Mouse (Mus musculus) erythroid progenitor cell, adult 5-6 weeks (primary cell): ENCODE measurements around the gene Dcaf11. TPM values are rescaled to one million over a fixed set of nuclear protein-coding genes. Genes with fewer than 3 reads are reported as not detected.

Experiments
- ATAC-seq: replicated peaks from 2 replicates; pipeline ENCODE4 v1.8.0; 2016; ENCODE audit warnings: moderate number of reproducible peaks, mild to moderate bottlenecking, moderate TSS enrichment, inconsistent platforms; ENCODE audit not compliant: poor library complexity, low FRiP score, severe bottlenecking
- total RNA-seq, 2 experiments: library from RNA; stranded (forward) in 1 of 2; stranded (reverse) in 1 of 2; fragments of 150-400 nt in 1 of 2; fragments of 186-747, 209-891 nt in 1 of 2; gene quantifications; 2 replicates each; pipeline versions ENCODE4 v1.2.3 to v1.2.4; 2015 to 2017; ENCODE audit warnings: low replicate concordance in 2 of 2

Dcaf11 gene
- total RNA-seq (2015; ENCODE audit: low replicate concordance) (31.0 and 44.0 TPM in 2 replicates), total RNA-seq (2017; ENCODE audit: low replicate concordance) (20.2 and 39.3 TPM in 2 replicates)

DNA sequence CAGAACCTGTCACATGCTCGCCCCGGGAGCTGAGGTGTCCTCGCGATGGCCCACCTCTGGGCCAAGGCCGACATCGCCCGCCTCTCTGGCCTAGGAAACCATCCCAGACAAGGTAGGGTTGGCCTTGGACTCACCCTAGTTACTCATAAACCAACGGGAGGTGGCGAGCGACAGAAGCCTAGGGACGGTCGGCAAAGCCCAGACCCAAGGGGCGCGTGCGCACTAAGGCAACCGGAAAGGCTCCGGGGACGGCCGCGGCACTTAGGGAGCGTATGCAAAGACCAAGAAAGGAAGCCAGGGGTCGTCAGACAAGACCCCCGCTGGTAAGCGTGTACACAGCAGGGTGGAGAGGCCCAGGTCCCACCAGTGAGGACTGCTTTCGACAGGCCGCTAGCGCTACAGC lies at the start of gene Dcaf11:
TSS of gene Dcaf11 (plus strand) at position 208 of the 403 bp plus-strand sequence.
- peak; percentile 76 for ATAC-seq

DNA sequence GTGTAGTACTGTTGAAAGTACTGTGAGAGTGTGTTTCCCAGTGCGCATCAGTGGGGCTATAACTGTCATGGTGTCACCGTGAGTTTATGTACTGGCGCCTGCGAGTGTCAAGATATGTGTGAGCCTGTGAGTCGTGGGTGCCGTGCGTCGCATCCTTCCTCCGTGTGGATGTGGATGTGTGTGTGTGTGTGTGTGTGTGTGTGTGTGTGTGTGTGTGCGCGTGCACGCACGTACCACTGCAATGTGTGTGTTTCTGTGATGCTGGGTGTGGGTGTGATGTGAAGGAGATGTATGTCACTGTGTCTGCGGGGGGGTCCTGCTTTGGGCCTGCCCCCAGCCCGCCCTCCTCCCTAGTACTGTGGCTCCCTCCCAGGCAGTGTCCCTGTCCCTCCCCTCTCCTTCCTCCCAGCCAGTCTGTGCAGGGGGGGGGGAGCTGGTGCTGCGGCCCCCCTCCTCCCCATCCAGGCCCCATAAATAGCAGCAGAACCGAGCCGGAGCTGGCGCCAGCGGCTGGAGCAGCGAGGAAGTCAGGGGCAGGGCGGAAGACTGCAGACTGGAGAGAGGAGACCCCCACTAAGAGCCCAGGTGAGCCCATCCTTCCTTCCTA lies 49.6 kb upstream of the Dcaf11 start, which contains the start of gene Cpne6:
TSS of gene Cpne6 (plus strand) at position 321 of the 607 bp plus-strand sequence.
- no peak for ATAC-seq

DNA sequence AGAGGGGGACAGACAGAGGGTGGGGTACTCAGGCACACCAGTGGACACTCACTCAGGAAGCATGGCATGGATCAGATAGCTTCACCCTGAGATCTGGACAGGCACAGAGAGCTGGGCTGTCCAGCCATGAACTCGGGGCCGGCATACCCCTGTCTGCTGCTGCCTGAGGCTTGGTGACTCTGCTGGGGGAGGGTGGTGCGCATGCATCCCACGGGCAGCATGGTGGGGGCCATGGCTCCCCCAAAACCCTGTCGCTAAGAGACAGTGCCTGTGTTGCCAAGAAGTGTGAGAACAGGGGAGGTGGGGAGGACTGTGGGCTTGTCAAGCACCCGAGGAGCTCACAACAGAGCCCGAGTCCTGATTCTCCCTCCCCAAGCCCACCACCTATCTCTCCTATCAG lies 48.8 kb upstream of the Dcaf11 start:
- no peak for ATAC-seq

DNA sequence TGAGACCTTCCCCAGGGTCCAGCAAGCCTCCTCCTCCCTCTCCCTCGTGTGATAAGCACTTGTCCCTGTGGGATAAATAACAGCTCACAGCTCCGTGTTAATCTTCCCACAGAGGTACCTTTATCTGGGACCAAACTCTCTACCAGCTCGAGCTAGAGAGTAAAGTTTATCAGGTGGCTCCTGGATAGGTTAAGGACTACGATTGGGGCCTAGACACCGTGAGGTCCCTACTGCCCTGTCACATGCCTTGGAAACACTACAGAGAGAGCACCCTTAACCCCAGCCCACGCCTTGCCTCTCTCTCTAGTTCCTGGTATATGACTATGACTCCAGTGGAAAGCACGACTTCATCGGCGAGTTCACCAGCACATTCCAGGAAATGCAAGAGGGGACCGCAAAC lies 45.9 kb upstream of the Dcaf11 start:
- no peak for ATAC-seq

DNA sequence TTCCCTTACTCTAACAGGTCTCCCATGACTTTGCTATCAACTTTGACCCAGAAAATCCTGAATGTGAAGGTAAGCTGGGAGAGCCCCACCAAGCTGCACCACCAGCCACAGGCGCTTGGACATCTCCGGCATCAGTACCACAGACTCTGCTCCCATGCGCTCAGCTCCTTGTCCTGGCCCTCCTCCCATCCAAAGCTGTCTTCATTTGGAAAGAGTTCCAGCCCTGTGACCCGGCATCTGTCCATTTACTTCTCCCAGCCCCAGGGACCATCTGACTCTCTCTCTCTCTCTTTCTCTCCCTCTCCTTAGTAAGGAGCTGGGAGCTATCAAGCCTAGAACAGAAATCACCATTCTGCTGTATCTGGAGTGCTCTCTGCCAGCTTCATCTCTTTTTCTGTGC lies 44.0 kb upstream of the Dcaf11 start:
- ATAC-seq = no peak

DNA sequence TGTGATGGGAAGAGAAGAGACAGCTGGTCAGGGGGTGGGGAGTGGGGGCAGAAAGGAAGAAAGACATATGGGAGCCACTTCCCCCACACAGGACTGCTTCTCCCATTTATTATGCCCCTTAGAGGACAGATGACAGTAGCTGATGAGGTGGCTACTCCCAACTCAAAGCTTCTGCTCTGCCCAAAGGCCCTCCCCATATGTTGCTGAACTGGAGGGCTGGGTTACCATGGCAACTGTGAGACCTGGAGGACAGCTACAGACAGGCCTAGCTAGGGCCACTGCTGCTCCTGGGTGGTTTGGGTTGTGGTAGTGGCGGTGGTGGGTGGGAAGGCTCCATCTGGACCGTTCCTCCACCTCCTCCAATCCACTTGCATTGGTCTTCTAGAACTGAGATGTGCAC lies 40.9 kb upstream of the Dcaf11 start:
- no peak for ATAC-seq

DNA sequence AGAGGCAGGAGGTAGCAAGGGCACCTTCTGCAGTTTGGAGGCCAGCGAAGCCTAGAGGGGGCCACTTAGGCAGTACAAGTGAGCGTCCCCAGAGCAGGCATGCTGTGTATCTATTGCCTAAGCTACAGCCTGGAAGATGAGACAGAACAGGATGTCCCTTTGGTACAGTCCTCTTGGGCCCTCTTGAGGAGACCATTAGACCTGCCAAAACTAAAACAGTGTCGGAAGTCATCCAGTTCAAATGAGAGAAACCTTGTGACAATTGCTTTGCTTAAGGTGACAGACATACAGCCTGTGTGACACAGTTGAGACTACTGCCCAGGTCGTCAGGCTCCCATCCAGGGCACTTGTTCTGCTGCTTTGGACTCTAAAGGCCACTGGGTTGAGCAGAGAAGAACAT lies 40.2 kb upstream of the Dcaf11 start:
- ATAC-seq = no peak

DNA sequence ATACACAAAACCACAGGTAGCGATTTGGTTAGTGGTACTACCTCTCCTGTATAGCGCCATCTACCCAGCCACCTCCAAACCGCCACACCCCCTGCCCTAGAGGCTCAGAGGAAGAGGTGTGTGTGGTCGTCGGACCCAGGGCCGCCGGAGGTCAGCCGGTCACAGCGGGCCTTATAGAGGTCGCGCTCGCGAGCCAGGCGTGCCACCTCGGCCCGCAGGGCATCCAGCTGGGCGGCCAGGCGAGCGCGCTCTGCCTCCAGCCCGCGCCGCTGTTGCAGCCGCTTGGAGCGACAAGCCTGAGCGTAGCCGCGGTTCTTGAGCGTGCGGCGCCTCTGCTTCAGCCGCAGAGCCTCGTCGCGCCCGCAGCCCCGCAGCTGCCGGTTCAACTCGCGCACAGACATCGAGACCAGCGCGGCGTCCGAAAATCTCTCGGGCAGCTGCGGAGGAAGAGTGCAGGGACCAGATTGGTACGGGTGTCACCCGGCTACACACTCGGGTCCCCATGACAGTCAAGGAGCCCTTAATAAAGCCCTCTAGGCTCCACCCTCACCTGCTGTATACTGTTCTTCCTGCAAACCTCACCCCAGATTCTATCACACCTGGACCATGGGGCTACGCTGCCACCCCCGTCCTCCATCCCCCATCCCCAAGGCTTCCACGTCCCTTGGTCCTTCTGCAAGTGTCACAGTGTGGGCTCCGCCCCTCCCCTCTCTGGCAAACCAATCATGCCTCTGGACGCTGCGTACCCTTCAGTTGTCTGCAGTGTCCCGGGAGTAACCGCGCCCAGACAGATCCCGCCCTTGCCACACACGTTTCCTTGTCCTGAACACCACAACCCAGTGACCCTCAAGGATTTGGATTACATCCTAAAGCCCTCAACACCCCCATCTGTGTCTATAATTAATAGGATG lies 39.1 kb upstream of the Dcaf11 start:
- ATAC-seq = no peak

DNA sequence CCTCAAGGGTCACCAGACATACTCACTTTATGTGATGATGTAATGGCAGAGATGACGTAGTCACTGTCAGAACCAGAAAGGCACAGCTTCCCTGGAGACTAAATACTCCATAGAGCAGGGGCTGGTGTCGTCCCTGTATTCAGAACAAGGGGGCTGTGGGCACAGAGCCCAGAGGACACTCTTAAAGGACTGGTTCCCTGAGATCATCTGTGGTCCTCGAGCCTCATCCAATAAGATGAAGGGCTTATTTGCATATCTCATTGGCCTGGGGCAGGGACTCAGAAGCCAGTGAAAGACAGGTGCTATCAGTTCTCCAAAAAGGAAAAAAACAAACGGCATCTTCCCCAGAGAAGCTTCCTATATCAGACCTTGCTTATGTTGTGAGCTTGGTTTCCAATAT lies 35.7 kb upstream of the Dcaf11 start:
- ATAC-seq = no peak

DNA sequence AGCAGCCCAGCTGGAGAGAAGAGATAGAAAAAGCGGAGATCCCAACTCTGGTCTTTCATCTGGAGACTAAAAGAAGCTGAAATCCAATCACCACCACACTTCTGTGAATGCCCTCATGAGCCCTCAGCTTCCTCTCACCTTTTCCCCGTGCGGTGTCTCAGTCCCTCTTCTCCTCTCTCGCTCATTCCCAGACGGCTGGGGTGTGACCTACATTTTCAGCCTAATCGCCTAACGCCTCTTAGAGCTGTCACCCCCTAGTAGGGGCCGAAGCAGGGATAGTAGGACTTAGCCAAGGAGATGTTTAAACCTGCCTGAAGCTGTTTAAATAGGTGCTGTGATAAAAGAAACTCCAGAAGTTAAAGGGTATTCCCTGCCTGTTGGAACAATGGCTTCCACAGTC lies 35.0 kb upstream of the Dcaf11 start, which contains the start of gene Nrl:
TSS of gene Nrl (minus strand) at position 197 of the 400 bp plus-strand sequence.
- ATAC-seq = no peak

DNA sequence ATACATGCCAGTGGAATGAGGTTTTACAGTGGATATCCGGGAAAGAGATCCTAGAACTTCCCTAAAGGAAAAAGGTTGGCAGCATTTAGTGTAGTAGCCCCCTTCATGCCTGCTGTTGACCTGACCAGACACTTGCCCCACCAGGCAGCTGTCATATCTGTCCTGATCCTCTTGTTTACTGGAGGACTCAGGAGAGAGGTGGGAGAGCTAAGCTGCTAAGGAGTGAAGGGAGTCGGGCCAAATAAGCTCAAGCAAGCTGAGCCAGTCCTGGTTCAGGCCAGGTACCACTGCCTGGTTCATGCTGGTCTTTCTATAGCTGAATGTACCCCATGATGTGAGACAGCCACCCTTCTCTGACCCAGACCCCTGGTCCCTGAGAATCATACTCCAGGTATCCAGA lies 33.1 kb upstream of the Dcaf11 start:
- no peak for ATAC-seq

DNA sequence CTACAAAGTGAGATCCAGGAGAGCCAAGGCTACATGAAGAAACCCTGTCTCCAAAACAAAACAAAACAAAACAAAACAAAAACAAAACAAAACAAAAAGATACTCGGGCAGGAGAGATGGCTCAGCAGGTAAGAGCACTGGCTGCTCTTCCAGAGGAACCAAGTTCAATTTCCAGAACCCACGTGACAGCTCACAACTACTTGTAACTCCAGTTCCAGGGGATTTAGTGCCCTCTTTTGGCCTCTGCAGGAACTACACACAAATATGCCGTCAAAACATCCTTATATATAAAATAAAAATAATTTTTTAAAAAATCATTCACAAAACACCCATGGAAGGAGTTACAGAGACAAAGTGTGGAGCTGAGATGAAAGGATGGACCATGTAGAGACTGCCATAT lies 31.9 kb upstream of the Dcaf11 start:
- peak; percentile 75 for ATAC-seq

DNA sequence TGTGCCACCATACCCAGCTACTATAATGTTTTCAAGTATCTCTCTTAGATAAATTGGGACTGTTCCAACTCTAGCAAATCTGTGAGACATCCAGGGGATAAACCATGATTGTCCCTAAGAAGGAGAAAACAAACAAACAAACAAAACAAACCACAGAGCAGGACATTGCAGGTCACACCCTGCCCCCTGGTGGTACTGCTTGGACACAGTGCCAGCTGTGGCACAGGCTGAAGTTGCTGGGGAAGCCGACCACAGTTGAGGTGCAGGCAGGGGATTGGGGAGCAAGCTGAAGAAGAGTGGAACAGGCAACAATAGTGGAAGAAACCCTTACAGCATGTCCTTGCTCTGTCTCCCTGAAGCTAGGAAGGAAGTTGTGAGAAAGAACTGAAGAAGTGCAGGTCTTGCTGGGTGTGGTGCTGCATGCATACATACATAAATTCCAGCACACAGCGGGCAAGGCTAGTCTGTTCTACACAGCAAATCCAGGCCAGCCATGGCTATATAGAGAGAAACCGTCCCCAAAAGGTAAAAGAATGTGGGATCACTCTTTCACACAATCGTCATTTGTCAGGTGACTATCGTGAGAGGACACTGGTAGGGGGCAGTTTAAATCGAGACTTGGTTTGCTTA lies 23.6 kb upstream of the Dcaf11 start:
- ATAC-seq = no peak

DNA sequence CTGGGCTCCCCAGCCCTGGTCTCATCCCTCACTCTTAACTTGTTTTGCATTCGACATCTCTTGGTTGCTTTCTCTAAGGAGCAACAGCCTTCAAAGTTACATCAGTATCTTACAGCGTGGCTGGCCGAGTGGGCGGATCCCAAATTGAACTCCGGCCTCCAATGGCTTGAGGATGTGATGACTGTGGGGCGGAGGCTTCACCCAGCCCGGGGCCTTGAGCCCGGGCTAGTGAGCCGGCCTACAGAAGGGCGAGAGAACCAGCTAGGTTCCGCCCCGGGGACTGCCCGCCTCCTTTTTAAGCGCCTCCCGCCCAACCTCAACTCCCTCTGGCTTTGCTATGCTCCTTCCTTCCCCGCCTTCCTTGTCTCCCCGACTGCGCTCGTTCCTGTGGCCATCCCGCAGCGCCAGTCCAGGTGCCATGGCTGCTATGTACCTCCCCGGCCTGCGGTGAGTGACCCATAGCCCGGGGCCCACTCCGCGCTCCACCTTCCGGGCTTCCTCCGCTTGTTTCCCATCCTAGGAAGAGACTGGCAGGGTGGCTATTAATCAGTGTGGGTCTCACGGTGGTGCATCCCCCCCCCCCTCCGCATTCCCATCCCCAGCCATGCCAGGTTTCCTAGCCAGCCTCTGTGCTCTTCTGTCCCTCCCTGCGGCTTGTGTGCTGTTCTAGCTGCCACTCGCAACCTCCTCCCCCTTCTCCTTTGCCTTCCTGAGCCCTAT lies 19.6 kb upstream of the Dcaf11 start, which contains the start of gene Pck2:
TSS of gene Pck2 (plus strand) at position 200 of the 720 bp plus-strand sequence.
- ATAC-seq = peak; percentile 86

DNA sequence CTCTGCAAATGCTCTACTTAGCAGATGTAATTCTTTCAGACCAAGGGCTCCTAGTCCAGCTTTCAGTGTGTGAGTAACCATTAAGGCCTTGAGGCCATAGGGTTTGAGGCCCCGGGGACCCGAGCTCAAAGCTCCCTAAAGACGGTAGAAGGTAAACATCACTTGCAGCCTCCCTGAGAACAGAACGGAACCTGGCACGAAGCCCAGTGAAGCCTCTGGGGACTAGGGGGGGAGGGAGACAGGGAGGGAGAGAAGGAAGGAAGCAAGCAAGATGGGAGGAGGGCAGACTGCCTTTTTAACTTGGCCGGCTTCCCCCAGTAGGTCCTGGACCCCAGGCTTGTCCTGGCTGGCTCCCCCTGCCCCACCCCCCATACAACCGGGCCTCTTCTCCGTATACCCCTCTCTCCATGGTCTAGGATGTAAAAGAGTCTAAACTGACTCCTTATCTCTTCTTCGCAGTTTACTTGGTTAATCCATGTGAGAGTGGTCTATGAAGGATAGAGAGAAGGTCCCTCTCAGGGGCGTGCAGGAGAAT lies 19.0 kb upstream of the Dcaf11 start:
- peak; percentile 25 for ATAC-seq

DNA sequence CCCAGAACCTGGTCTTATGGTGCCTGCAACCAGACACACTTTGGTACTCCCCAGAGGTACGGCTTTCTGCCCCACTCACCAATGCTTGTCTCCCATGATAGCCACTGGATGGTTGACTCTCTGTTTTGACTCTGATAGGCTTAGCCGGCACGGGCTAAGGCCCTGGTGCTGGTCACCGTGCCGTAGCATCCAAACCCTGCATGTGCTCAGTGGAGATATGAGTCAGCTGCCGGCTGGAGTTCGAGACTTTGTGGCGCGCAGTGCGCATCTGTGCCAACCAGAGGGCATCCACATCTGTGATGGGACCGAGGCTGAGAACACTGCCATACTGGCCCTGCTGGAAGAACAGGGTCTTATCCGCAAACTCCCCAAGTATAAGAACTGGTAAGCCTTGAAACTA lies 17.5 kb upstream of the Dcaf11 start:
- peak; percentile 72 for ATAC-seq

DNA sequence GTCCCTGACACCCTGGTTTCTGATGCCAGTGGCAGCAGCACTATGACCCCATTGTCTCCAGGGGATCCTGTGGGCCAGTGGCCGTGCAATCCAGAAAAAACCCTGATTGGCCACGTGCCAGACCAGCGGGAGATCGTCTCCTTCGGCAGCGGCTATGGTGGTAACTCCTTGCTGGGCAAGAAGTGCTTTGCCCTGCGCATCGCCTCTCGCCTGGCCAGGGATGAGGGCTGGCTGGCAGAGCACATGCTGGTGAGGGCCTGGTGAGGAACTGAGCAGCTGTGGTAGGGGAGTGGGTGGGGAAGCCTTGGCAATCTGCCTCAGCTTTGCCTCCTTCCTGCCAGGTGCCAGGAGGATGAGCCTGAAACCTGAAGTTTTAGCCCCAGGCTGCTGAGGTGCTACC lies 15.5 kb upstream of the Dcaf11 start:
- ATAC-seq = no peak

DNA sequence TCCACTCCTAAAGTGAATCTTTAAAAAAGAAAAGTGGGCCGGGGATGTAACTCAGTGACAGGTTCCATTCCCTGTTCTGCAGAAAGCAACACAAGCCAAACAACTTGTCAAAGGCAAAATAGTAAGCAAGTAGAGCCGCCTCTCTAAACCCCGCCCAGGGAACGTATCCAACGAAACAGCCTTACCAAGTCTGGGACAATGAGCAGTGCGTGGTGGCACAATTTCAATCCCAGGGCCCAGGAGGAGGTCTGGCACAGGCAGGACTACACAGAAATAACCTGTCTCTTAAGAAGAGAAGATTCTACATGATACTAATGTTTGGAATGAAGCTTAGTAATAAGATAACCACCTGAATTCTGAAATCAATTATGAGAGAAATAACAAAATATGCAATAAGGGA lies 9.6 kb upstream of the Dcaf11 start:
- no peak for ATAC-seq

DNA sequence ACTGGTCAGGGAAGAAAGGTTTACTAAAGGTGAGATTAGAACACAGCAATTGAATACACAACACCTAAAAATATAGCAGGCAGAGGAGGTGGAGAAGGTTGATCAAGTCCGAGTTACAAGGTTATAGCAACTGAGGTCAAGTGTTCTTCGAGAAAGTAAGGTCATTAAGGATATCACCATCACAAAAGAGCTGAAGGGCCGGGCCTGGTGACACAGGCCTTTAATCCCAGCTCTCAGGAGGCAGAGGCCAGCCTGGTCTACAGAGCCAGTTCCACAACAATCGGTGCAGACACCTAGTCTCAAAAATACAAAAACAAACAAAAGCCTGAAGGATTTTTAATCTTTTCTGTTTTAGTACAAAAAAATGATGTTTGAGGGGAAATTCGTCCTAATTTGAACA lies 8.5 kb upstream of the Dcaf11 start:
- no peak for ATAC-seq

DNA sequence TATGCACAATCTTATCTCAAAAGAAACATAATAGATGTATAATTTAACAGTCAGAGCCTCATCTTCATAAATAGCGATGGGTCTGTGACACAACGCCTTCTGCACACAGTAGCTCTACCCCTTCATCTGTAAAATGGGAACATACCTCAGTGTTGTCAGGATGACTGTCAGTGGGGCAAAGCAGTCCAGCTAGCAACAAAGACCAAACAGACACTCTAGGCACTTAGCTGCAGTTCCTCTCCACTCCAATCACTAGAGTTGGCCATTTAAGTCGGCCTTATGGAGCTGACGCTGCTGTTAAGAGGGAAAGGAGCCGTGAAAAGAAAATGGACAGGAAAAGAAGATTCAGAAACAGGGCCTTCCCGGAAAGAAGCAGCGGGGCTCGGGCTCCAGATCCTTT lies 8.0 kb upstream of the Dcaf11 start:
- ATAC-seq = no peak
